Mouse (Mus musculus) heart, adult 9 months (tissue): ENCODE data around the gene P3h2.

Source experiments
- DNase-seq, 2 experiments: peaks; one replicate each; pipeline ENCODE4 v3.0.0; 2022; ENCODE audit warnings: low spot score in 2 of 2

The P3h2 gene

GRCm38 (mm10) chr16:26070376-26070775 lies 35.2 kb downstream of the P3h2 start:
- no peak for DNase-seq

GRCm38 (mm10) chr16:26065060-26065459 lies 40.5 kb downstream of the P3h2 start:
- peak; percentile 59 to 70 for DNase-seq

GRCm38 (mm10) chr16:26060239-26061085 lies 45.1 kb downstream of the P3h2 start:
- DNase-seq = no peak

GRCm38 (mm10) chr16:26053631-26054030 lies 52.0 kb downstream of the P3h2 start:
- DNase-seq = no peak

- peak; percentile 40 to 75 for DNase-seq
Measured at GRCm38 (mm10) chr16:26049393-26050087, 56.0 kb downstream of the P3h2 start.

- peak; percentile 28 to 57 for DNase-seq
Measured at GRCm38 (mm10) chr16:26047870-26048269, 57.7 kb downstream of the P3h2 start.

GRCm38 (mm10) chr16:26047396-26047795 lies 58.2 kb downstream of the P3h2 start:
- DNase-seq = no peak

- DNase-seq = no peak
Measured at GRCm38 (mm10) chr16:26041929-26042303, 63.7 kb downstream of the P3h2 start.

- DNase-seq = peak; percentile 63 to 75
Measured at GRCm38 (mm10) chr16:26041021-26041928, 64.3 kb downstream of the P3h2 start.

- DNase-seq = no peak
Measured at GRCm38 (mm10) chr16:26039320-26039719, 66.3 kb downstream of the P3h2 start.

GRCm38 (mm10) chr16:26035525-26035924 lies 70.1 kb downstream of the P3h2 start:
- DNase-seq = peak; percentile 33 to 47

GRCm38 (mm10) chr16:26035079-26035478 lies 70.5 kb downstream of the P3h2 start:
- no peak for DNase-seq

- DNase-seq = no peak
Measured at GRCm38 (mm10) chr16:26029424-26030012, 76.1 kb downstream of the P3h2 start.

- no peak for DNase-seq
Measured at GRCm38 (mm10) chr16:26026416-26026815, 79.2 kb downstream of the P3h2 start.

- DNase-seq = no peak
Measured at GRCm38 (mm10) chr16:26024543-26024942, 81.0 kb downstream of the P3h2 start.

- no peak for DNase-seq
Measured at GRCm38 (mm10) chr16:26023352-26023751, 82.2 kb downstream of the P3h2 start.

GRCm38 (mm10) chr16:26021759-26022158 lies 83.8 kb downstream of the P3h2 start:
- no peak for DNase-seq

- no peak for DNase-seq
Measured at GRCm38 (mm10) chr16:26005811-26006210, 99.8 kb downstream of the P3h2 start.

GRCm38 (mm10) chr16:26003261-26003660 lies 102.3 kb downstream of the P3h2 start:
- peak in 1 of 2 experiments; percentile 12 for DNase-seq

GRCm38 (mm10) chr16:26002848-26003247 lies 102.7 kb downstream of the P3h2 start:
- no peak for DNase-seq

- DNase-seq = no peak
Measured at GRCm38 (mm10) chr16:25994605-25995004, 111.0 kb downstream of the P3h2 start.

- no peak for DNase-seq
Measured at GRCm38 (mm10) chr16:25987221-25987620, 118.4 kb downstream of the P3h2 start.
